Mouse (Mus musculus): ENCODE data around the gene Cct5.

DNA sequence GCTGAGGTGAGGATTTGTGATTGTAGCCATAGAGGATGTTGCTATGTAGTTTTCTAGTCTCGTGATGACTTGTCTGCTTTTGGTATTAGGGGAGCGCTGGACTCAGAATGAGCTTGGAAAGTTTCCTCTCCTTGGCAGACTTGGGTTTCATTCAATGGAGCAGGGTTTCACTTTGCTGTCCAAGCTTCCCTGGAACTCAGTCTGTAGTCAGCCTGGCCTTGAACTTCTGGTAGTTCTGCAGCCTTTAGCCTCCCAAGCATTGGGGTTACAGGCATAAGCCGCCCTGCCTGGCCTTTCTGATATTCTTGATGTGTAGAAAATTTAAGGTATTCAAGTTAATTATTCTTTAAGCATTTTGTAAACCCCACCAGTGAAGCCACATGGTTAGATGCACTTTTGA is 28.0 kb upstream of the Cct5 start:
- no peak for TF ChIP-seq CTCF (conservative IDR thresholded peaks at IDR 0.05; ENCODE audit: low read length)
- TF ChIP-seq POU5F1 (IDR thresholded peaks at IDR 0.05; ENCODE audit: borderline replicate concordance, low read length), result no peak
